19 mouse cellular contexts compared by ENCODE assay signal in the genomic region with DNA sequence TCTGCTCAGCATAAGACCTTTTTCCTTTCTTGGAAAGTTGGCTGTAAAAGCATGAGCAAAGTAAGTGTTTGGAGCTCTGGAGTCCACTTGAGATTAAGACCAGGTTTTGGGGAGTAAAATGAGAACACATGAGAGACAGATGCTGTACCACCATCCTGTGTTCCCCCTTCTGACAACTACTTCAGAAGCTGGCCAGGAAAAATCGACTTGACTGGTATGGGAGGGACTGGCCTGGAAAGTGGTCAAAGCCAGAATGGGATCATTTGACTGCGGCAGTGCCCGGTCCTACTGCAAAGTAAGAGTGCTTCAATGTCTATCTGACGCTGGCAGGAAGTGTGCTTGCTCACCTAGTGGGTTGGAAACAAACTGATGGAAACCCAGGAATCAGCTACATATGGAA. TPM values are rescaled to one million over a fixed set of nuclear protein-coding genes. Genes with fewer than 3 reads are reported as not detected.
"Had no signal": no experiment of that assay in that cellular context is flagged by ENCODE, and none has a peak within 500 bp of the region (broad histone marks: within the 10 kb centered on the region; RNA-seq: fewer than 3 reads in every experiment).

No protein-coding gene starts in this region.

- H3K4me2 ChIP-seq: liver, embryonic 13.5 days; midbrain, embryonic 11.5 days; neural tube, embryonic 13.5 days had no signal

- H3K27ac ChIP-seq: kidney, postnatal 0 days; layer of hippocampus, adult 2 months; liver, embryonic 13.5 days; neural tube, embryonic 13.5 days had no signal

- H3K9ac ChIP-seq: liver, embryonic 13.5 days; neural tube, embryonic 13.5 days had no signal

- H3K4me1 ChIP-seq: liver, embryonic 13.5 days had no signal

- H3K4me3 ChIP-seq: layer of hippocampus, adult 2 months; liver, embryonic 13.5 days; neural tube, embryonic 13.5 days had no signal

- H3K27me3 ChIP-seq: neural tube, embryonic 13.5 days had no signal

- H3K36me3 ChIP-seq: liver, embryonic 13.5 days; neural tube, embryonic 13.5 days had no signal

- DNase-seq: kidney, adult 18-20 months; kidney, adult 9 months; kidney, postnatal 25 days; layer of hippocampus, adult 9-11 months; liver, embryonic 13.5 days; lung, adult 2 months; lung, postnatal 14 days; lung, postnatal 4 days; midbrain, embryonic 14.5 days; thymus, adult 18-20 months; thymus, postnatal 14 days; thymus, postnatal 4 days had no signal

- H3K9me3 ChIP-seq: liver, embryonic 13.5 days; neural tube, embryonic 13.5 days had no signal

RNA-seq across cellular contexts. Expression of gene Ccn2, which starts 6.4 kb away (rescaled TPM):
- total RNA-seq: megakaryocyte progenitor cell, adult 5-6 weeks; megakaryocyte-erythroid progenitor cell, adult 5-6 weeks; neutrophil, adult 5-6 weeks had no signal
